Mouse (Mus musculus) urinary bladder, postnatal 36 days (tissue): Measurements from ENCODE around the gene Hfe2.
"Not testable (repeated sequence)": the region's sequence is repeated elsewhere in the genome, so short reads cannot be mapped to it uniquely, and the experiment has no call there.

Experiments
- DNase-seq, 2 experiments: peaks; one replicate each; pipeline ENCODE4 v3.0.0; 2022; ENCODE audit warnings: low spot score in 2 of 2, mixed read lengths in 1 of 2

Hfe2 gene

DNA sequence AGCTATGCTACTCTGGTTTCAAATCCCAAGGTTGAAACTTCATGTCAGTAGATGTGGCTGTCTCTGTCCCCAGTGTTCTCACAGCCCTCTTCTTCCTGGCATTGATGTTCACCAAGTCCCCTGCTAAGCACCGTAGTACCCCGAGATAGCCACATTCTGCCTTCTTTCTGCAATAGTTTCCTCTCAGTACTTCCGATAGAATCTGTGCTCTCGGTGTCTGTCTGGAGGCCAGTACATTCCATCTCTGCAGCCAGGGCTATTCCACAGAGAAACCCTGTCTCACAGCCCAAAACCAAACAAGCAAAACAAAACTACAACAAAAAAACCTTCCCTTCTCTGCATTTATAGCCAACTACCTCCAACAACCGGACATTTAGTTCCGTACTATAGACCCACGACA, 28.8 kb upstream of the Hfe2 start:
- no peak for DNase-seq

DNA sequence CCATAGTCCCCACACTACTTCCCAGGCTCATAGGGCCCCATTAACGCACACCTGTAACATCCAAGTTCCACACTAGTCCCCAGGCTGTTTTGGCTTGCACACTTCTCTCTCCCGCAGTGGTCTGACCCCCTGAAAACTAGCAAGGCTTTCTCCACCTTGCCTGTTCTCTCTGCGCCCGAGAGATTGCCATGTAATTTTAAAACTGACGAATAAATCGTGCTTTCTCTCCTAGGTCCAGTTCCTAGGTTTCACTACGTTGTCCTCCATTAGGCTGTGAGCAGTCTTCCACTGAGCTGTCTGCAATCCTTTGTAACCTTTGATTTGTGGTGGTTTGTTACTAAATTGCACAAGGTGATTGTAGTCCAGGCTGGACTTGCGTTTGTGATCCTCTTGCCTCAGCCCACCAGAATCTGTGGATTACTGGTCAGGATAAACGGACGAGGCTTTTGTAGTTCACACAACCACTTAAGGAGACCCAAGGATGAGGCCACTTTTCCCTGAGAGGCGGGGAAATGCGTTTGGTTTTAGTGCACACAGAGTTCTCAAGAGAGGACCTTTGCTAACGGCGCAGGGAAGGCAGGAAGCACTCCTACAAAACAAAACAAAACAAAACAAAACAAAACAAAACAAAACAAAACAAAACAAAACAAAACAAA, 28.2 kb upstream of the Hfe2 start:
- not testable (repeated sequence) for DNase-seq

DNA sequence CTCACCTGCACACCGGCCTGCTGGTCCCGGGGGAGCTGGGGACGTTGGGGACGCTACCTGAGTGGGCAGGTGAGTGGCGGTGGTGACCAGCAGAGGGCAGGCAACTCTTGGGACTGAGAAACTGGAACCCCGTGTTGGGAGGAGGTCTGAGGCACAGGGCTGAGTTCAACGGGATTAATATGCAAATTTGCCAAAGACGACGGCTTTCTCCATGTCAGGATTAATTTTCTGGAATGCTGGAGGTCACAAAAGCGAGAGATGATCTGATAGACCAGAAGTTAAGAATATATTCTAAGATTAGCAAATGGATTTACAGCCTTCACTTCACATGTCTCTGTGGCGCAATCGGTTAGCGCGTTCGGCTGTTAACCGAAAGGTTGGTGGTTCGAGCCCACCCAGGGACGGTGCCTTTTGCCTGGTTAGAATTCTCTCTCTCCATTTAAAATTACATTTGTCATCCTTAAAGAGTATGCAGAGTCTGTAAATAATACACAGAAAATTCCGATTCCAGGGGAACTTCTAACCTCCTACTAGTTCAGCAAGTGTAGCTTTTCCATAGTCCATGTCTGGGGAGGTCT, 27.4 kb upstream of the Hfe2 start:
- DNase-seq = peak; percentile 58 to 77

DNA sequence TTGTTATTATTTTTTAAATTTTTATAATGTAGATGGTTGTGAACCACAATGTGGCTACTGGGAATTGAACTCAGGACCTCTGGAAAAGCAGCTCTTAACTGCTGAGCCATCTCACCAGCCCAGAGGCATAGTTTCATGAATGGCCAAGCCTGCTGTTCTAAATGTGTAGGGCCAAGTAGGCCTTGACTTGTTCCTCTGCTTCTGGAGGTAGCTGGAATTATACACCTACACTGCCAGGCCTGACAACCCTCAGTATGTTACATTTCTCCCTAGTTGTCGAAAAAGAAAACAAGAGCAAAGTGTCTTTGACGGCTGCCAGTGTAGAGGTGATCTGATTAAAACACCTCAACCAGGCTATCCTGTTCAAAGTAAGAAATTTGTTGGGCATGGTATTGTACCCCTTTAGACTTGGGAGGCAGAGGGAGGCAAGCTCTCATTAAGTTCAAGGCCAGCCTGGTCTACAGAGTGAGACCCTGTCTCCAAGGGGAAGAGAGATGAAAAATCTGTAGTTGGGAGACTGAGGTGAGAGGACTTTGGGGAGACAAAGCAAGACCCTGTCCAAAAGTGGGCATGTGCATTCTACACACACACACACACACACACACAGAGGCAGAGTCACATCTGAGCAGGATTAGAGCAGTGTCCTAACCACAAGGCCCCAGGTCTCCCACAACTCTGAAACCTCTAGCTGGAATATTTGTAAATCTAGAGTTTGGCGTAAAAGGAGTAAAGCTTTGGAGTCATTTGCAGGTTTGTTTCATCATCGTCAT, 26.3 kb upstream of the Hfe2 start:
- no peak for DNase-seq

DNA sequence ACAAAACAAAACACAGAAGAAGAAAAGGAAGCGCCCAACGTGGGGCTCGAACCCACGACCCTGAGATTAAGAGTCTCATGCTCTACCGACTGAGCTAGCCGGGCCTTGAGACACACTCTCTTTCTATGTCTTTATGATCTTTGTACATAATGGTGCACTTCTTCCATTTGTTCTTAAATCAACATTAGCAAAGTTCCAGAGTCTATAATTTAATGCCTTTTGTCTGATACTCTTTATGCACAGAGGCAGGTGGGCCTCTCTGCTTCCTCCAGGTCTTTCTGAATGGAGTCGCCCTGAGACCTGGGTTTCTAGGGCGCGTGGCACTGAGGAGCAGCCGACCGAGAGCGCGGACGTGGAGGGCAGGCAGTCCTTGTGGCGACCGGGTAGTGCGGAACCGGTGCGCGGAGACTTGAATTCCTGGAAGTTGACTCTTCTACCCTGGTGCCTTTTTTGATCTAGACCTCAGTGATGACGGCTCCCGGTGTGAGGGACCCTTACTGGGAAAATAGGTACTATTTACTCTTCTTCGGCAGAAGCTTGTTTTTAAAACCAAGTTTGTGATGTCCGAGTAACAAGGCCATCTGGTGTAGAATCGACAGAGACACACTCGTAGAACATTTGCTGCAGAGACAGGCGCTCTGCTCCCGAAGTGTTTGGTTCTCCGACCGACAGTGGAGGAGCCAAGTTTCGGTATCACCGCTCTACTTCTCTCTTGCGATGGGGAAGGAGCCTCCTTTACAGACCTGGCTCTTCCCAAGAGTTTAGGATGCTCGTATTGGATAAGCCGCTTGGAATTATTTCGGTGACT, 25.3 kb upstream of the Hfe2 start:
- peak; percentile 67 to 74 for DNase-seq

DNA sequence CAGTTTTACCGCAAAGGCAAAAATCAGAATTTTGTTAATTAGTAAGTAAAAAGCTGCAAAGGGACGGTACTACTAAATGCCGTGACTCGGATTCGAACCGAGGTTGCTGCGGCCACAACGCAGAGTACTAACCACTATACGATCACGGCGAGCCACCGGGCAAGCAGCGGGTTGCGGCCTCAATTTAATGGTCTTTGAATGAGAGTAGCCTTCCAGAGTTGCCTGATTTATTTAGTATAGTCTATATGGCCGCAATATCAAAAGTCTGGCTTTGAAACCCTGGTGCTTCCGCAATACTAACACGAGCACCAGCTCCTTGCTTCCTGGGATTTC, 24.7 kb upstream of the Hfe2 start:
- DNase-seq = peak; percentile 95 to 96

DNA sequence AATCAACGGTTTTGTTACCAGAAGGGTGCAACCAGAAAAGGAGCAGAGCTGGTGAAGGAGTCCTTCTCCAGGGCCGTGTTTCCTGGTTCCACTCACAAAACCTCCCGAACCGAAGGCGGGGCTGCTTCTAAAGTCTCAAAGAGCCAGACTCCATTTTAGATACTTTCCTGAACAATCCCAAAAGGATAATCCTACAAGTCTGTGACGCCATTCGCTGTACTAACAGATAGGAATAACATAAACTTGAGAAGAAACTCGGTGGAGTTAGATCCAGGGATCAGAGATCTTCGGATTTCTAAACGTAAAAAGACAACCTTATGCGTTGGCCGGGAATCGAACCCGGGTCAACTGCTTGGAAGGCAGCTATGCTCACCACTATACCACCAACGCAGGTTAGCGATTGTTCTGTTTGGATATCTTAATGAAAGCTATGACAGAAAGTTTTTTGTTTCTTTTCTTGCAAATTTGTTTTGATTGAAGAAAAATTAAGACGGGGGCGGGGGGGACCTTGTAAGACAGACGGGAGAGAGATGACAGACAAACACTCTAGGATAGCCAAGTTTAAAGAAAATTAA, 24.2 kb upstream of the Hfe2 start:
- DNase-seq = peak; percentile 78 to 86

DNA sequence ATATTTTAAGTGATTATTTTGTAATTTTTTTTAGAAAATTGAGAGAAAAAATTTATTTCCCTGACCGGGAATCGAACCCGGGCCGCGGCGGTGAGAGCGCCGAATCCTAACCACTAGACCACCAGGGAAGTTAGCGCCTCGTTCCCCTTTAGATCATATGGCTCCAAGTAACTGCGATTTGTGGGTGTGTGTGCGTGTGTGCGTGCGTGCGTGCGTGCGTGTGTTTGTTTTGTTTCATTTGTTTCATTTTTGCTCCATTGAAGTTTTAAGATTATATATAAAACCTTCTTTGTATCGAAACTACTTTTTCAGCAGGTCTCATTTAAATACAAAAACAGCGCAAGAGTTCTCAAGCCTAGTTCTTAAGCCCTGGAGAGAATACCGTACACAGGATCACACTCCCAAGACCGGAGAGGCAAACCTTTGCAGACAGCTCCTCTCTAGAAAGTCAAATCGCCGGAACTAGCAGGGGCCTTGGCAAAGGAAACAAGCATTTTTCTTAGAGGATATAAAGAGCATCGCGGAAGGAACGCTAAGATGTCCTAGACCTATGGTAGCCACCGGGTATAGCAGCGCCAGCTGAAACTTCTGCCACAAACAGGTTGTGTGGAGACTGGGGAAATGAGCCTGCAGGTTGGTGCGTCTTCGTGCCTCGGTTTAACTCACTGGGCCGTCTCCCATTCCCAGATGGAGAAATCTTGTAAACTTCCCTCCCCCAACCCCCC, 23.4 kb upstream of the Hfe2 start:
- peak; percentile 86 to 89 for DNase-seq

DNA sequence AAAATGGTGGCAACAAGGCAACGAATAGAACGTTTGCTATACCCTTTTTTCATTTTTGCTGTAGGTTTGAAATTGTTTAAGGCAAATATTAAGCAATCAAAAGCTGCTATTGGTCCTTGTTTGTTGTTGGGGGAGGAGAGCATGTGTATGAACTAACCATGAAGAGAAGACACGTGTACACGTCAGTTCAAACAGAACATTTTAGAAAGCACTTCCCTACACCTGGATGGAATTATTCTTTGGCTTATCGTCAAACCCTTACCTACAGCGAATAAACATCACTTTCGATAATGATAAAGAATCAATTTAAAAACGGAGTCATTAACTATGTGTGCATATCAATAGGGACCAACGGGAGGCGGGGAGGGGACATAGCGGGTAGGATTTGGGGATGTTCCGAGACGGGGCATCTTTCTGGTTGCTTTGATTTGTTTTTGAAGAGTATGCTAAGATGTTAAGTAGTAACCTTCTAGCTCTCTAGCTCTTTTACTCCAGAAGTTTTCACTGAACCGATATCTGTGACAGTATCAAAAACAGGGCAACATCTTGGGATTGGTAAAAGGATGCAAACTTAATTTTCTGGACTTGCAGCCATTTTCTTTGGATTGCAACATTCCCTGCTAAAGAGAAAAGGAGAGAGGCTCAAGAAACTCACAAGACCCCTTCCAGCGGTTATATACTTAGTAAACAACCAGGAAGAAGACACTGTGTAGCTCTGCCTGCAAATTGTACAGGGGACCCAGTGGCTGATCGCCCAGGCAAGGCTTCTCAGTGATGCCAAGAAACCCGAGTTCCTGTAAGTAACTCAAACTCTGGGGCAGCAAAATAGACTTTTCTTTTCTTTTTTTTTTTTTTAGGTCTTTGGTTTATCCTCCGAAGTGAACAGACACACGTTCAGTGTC, 22.5 kb upstream of the Hfe2 start:
- no peak for DNase-seq

DNA sequence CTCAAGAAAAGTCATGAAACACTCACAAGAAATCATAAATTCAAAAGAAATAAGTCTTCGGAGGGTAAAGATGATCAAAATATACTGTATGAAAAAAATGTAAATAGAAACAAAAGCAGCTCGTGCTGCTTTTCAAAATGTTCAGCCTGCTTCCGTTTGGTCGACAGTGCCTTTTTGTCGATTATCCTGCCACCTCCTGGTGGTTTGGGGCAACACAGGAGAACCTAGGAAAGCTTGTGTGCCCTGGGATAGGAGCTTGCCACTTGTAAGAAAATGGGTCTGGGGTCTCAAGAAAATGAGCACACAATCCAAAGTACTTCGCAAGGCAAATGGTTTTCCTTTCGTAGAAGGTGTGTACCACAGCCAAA, 21.9 kb upstream of the Hfe2 start:
- DNase-seq = peak; percentile 69 to 73

DNA sequence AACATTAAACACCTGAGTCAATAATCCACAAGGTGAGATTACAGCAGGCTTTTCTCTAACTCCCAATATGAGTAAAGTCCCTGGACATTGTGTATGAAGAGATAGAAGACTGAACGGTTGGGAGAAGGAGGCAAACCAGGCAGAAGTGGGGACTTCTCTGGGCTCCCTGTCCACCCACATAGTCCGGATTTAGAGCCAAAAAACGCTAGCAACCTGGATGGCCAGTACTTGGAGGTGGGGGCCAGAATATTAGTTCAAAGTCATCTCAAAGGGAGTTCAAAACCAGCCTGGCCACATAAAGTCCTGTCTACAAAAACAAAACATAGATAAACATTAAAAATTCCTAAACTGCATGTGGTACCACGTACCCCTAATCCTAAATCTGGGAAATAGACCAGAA, 21.0 kb upstream of the Hfe2 start:
- no peak for DNase-seq

DNA sequence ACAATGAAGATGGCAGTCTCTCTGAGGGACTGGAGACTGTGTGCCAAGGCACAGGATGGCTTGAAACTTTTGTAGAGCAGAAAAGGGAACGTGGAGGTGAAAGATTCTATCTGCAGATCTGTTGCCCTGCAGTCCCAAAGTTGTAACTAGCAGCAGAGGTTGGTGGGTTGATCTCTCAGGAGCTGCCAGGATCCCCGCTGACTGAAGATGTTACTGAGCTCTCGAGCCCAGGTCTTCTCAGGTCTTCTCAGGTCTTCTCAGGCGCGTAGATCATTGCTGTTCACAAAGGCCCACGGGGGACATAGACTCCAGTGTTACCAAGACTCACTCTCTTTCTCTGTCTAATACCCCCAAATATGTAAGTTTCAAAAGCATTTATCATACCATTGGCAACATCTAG, 20.0 kb upstream of the Hfe2 start:
- no peak for DNase-seq

DNA sequence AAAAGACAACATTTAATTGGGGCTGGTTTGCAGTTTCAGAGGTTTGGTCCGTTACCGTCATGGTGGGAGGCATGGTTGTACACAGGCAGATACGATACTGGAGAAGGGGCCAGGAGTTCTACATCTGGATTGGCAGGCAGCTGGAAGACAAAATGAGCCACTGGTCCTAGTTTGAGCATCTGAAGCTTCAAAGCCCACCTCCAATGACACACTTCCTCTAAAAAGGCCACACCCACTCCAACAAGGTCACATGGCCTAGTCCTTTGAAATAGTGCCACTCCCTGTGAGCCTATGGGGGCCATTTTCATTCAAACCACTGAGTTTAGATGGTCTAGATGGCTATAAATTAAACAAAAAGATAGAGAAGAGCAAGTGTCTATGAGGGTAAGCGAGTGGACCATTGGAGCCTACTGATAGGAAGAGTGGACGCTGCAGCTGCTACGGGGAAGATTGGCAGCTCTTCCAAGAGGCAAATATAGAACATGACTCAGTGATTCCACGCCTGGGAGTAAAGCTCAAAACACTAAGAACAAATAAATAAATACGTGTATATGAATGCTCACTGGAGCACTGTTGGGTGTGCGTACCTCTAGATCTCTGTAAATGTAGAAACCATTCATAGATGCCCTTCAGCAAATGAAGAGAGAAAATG, 18.4 kb upstream of the Hfe2 start:
- no peak for DNase-seq

DNA sequence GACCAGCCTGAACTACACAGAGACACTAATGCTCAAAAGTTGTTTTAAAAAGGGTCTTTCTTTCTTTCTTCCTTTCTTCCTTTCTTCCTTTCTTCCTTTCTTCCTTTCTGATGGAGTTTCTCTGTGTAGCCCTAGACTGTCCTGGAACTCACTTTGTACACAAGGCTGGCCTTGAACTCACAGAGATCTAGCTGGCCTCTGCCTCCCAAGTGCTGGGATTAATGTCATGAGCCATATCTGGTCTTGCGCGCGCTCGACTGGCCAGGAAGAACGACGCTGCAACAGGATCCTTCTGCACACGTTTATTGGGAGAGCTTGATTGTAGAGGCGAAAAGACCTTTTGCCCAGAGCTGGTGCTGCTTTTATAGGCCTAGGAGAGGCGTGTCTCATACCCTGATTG, 17.0 kb upstream of the Hfe2 start:
- DNase-seq = not testable (repeated sequence)

DNA sequence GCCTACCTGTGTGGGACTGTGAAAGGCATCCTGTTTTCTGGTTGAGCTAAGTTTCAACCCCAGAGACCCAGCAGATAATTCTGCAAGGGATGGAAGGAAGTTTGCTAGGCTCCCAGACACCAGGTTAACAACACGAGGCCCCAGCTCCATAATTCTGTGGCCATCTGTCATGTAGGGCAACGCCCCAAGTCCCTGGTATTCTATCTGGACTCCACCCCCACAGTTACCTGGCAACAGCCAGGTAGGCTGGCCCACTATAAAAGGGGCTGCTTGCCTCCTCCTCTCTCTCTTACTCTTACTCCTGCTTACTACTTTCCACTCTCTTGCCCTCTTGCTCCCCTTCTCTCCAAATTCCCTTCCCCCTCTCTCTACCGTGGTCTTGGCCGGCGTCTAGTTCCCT, 4.8 kb upstream of the Hfe2 start:
- no peak for DNase-seq

DNA sequence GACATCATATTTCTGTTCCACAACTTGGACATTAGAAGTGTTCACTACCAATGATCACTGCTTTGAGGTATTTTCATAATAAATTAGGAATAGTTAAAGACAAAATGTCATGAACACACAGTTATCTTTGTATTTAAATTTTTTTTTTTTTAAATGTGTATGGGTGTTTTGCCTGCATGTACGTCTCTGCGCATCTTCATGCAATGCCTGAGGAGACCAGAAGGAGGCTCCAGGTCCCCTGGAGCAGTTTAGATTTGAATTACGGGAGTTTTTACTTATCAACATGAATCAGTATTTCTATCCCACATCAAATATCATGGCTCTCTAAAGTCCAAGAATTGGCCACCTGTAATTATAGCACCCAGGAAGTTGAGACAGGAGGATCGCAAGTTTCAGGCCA, 2.8 kb upstream of the Hfe2 start:
- no peak for DNase-seq

DNA sequence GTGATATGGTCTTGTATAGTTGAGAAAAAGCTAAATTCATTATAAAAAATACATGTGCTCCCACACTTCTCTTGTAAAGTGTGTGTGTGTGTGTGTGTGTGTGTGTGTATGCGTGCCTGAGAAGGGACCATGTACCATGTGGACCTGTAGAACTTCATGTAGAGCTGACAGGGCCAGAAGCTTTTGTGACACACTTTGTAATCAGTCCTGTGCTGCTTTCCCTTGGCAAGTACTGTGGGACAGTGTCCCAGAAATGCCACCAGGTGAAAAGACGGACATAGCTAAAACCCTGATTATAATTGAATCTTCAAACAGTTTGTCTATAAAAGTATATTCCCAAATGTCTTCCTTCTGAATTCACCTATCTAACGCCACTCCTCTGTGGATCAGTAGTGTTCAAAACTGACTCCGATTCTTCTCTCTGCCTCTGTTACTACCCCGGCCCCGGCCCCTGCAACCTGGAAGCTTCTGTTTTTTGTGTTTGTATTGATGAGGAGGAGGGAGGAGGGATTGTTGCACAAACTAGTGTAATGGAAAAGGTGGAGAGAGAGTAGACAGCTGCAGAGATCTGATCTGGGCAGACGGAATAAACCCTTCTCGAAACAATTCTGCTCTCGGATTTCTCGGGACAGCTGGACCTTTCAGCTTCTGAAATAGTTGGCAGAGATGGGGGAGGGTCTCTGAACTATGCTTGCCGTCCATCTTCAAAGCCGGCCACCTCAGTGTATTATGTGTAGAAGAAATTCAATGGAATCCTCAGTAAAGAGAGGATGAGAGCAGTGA, 753 bp upstream of the Hfe2 start:
- DNase-seq = no peak

DNA sequence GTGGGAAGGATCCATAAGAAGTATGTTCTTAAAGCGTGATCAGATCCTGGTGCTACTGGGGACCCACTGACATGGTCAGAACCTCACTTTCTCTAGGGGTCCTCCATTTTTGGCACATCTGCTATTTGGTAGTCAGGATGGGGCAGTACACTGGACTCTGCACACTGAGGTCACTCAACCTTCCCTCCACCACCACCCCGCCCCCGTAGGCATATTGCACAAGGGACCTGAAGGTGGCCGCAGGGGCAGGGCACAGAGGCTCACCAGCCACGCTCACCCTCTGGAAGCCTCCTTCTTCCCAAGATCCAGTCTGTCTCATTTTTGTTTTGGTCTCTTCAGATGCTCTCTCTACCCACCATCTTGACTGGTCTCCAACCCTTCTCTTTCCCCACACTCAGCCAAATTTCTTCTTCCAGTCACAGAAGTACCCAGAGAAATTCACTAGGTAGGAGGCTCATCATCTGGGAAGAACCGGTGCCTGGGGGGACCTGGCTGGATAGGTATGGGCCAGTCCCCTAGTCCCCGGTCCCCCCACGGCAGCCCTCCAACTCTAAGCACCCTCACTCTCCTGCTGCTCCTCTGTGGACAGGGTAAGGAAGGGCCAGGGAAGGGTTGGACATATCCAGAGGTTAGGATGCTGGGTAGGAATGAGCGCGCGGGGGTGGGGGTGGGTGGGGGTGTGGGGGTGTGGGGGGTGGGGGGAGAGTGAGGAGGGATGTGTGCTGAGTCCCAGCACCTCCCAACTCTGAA, 1.2 kb downstream of the Hfe2 start:
- DNase-seq = no peak
